Mouse (Mus musculus): Measurements from ENCODE around the gene Gm42957. TPM values are rescaled to one million over a fixed set of nuclear protein-coding genes. Genes with fewer than 3 reads are reported as not detected.
"Not testable (repeated sequence)": the region's sequence is repeated elsewhere in the genome, so short reads cannot be mapped to it uniquely, and the experiment has no call there.

Gene Gm42957
- total RNA-seq, 2 experiments from 2014 or later, result 0.20 TPM; not detected in 1

- intact Hi-C loops (cut with DNase I), result loop anchor here (5.0 kb wide), 1 partner anchor 37 kb away; the partner anchor contains the start of gene Nudt17
- peak; percentile 82 to 85 for DNase-seq
Measured at GRCm38 (mm10) chr3:96669727-96670468, 34.6 kb downstream of the Gm42957 start, which contains the start of gene Ankrd35. Gene Ankrd35, plus strand, starts transcription at chr3:96670131.

GRCm38 (mm10) chr3:96671519-96671918, 36.2 kb downstream of the Gm42957 start:
- intact Hi-C loops (cut with DNase I), result no loop called here
- DNase-seq, result no peak

- no peak for DNase-seq
- intact Hi-C loops (cut with DNase I), result no loop called here
Measured at GRCm38 (mm10) chr3:96673514-96673913, 38.2 kb downstream of the Gm42957 start.

- no peak for DNase-seq
- intact Hi-C loops (cut with DNase I), result no loop called here
Measured at GRCm38 (mm10) chr3:96674442-96674841, 39.2 kb downstream of the Gm42957 start.

- intact Hi-C loops (cut with DNase I), result no loop called here
- no peak for DNase-seq
Measured at GRCm38 (mm10) chr3:96675171-96675570, 39.9 kb downstream of the Gm42957 start.

GRCm38 (mm10) chr3:96675690-96676089, 40.4 kb downstream of the Gm42957 start:
- intact Hi-C loops (cut with DNase I), result no loop called here
- no peak for DNase-seq

- intact Hi-C loops (cut with DNase I), result no loop called here
- no peak for DNase-seq
Measured at GRCm38 (mm10) chr3:96678456-96678855, 43.2 kb downstream of the Gm42957 start.

GRCm38 (mm10) chr3:96679159-96679674, 43.9 kb downstream of the Gm42957 start:
- DNase-seq, result no peak
- intact Hi-C loops (cut with DNase I), result no loop called here

- no peak for DNase-seq
- intact Hi-C loops (cut with DNase I), result no loop called here
Measured at GRCm38 (mm10) chr3:96680269-96680956, 45.1 kb downstream of the Gm42957 start.

GRCm38 (mm10) chr3:96683496-96683895, 48.2 kb downstream of the Gm42957 start:
- DNase-seq, result no peak
- intact Hi-C loops (cut with DNase I), result no loop called here

GRCm38 (mm10) chr3:96684151-96684821, 49.0 kb downstream of the Gm42957 start:
- intact Hi-C loops (cut with DNase I), result no loop called here
- peak in 1 of 2 experiments; percentile 34 for DNase-seq

GRCm38 (mm10) chr3:96684822-96685156, 49.5 kb downstream of the Gm42957 start:
- DNase-seq, result peak in 1 of 2 experiments; percentile 32
- intact Hi-C loops (cut with DNase I), result no loop called here

- intact Hi-C loops (cut with DNase I); DNase-seq: not testable (repeated sequence)
Measured at GRCm38 (mm10) chr3:96686057-96686456, 50.8 kb downstream of the Gm42957 start.

- DNase-seq, result no peak
- intact Hi-C loops (cut with DNase I), result no loop called here
Measured at GRCm38 (mm10) chr3:96688854-96689253, 53.6 kb downstream of the Gm42957 start.

- intact Hi-C loops (cut with DNase I), result no loop called here
- no peak for DNase-seq
Measured at GRCm38 (mm10) chr3:96690298-96690697, 55.0 kb downstream of the Gm42957 start.

GRCm38 (mm10) chr3:96692506-96692905, 57.2 kb downstream of the Gm42957 start:
- peak; percentile 63 to 76 for DNase-seq
- intact Hi-C loops (cut with DNase I), result no loop called here

- DNase-seq, result no peak
- intact Hi-C loops (cut with DNase I), result no loop called here
Measured at GRCm38 (mm10) chr3:96693579-96693978, 58.3 kb downstream of the Gm42957 start.

- peak; percentile 88 to 91 for DNase-seq
- intact Hi-C loops (cut with DNase I), result loop anchor here (5.0 kb wide), 1 partner anchor 59 kb away; the partner anchor contains the start of genes Gm42957 and Pex11b
Measured at GRCm38 (mm10) chr3:96696198-96696765, 61.0 kb downstream of the Gm42957 start, which contains the start of gene Pias3. Gene Pias3, plus strand, starts transcription at chr3:96696384.

GRCm38 (mm10) chr3:96696766-96697732, 61.8 kb downstream of the Gm42957 start:
- intact Hi-C loops (cut with DNase I), result loop anchor here (5.0 kb wide), 1 partner anchor 60 kb away; the partner anchor contains the start of genes Gm42957 and Pex11b
- DNase-seq, result peak; percentile 92 to 95
